Mouse (Mus musculus): ENCODE measurements at regions not wholly inside any gene's neighbourhood (a gene's known extent, or its start where the extent isn't known, plus 50 kb on each side); places are given as distances from the start of the nearest gene placed in this dataset.

- WGBS = 50% methylated on average over 2 of the region's 2 CpGs
- no peak overlapping the region for H3K4me2 ChIP-seq (replicated peaks; ENCODE audit: low read depth, low read length)
- no peaks in the 10 kb centered on the region for H3K27me3 ChIP-seq (ENCODE audit: control insufficient read depth, insufficient read depth, low read length)
Observed at GRCm38 (mm10) chr13:83159969-83160368, 343.9 kb upstream of the Mef2c start.

GRCm38 (mm10) chr13:83162761-83163160 lies 341.1 kb upstream of the Mef2c start:
- no peak overlapping the region for H3K27ac ChIP-seq (ENCODE audit: low read length)
- no peaks in the 10 kb centered on the region for H3K36me3 ChIP-seq (ENCODE audit: control insufficient read depth, insufficient read depth, low read length)
- H3K4me3 ChIP-seq (ENCODE audit: low read depth, low read length) = no peak overlapping the region
- 78% methylated on average over 4 of the region's 4 CpGs for WGBS
- no peak overlapping the region for H3K4me2 ChIP-seq (replicated peaks; ENCODE audit: low read depth, low read length)
- H3K4me1 ChIP-seq (ENCODE audit: control insufficient read depth, insufficient read depth, low read length) = no peaks in the 10 kb centered on the region
- no peak overlapping the region for H3K9ac ChIP-seq (replicated peaks; ENCODE audit: low read depth, low read length)
- no peaks in the 10 kb centered on the region for H3K9me3 ChIP-seq (ENCODE audit: control insufficient read depth, low read depth, low read length)
- no peaks in the 10 kb centered on the region for H3K27me3 ChIP-seq (ENCODE audit: control insufficient read depth, insufficient read depth, low read length)
- ATAC-seq (ENCODE audit: insufficient number of reproducible peaks, insufficient read depth, low FRiP score, low read depth) = no peak

More at GRCm38 (mm10) chr13:83159969-83160368, 343.9 kb upstream of the Mef2c start:
- Histone ChIP-seq H3K27ac (ENCODE audit: low read length) (no peak overlapping the region), H3K4me3 (ENCODE audit: low read depth, low read length) (no peak overlapping the region), H3K9ac (replicated peaks; ENCODE audit: low read depth, low read length) (no peak overlapping the region), H3K9me3 (ENCODE audit: control insufficient read depth, low read depth, low read length) (no peaks in the 10 kb centered on the region), H3K36me3 (ENCODE audit: control insufficient read depth, insufficient read depth, low read length) (no peaks in the 10 kb centered on the region), H3K4me1 (ENCODE audit: control insufficient read depth, insufficient read depth, low read length) (no peaks in the 10 kb centered on the region)
- ATAC-seq (ENCODE audit: insufficient number of reproducible peaks, insufficient read depth, low FRiP score, low read depth) = no peak

GRCm38 (mm10) chr13:83175086-83175485 lies 328.7 kb upstream of the Mef2c start:
- H3K9me3 ChIP-seq (ENCODE audit: control insufficient read depth, low read depth, low read length) = no peaks in the 10 kb centered on the region
- no peak overlapping the region for H3K4me2 ChIP-seq (replicated peaks; ENCODE audit: low read depth, low read length)
- ATAC-seq (ENCODE audit: insufficient number of reproducible peaks, insufficient read depth, low FRiP score, low read depth) = no peak
- no peaks in the 10 kb centered on the region for H3K4me1 ChIP-seq (ENCODE audit: control insufficient read depth, insufficient read depth, low read length)
- no peaks in the 10 kb centered on the region for H3K36me3 ChIP-seq (ENCODE audit: control insufficient read depth, insufficient read depth, low read length)
- H3K9ac ChIP-seq (replicated peaks; ENCODE audit: low read depth, low read length) = no peak overlapping the region
- H3K27me3 ChIP-seq (ENCODE audit: control insufficient read depth, insufficient read depth, low read length) = no peaks in the 10 kb centered on the region
- 78% methylated on average over 2 of the region's 2 CpGs for WGBS
- no peak overlapping the region for H3K27ac ChIP-seq (ENCODE audit: low read length)
- no peak overlapping the region for H3K4me3 ChIP-seq (ENCODE audit: low read depth, low read length)

- Histone ChIP-seq H3K9me3 (ENCODE audit: control insufficient read depth, low read depth, low read length) (no peaks in the 10 kb centered on the region), H3K27ac (ENCODE audit: low read length) (no peak overlapping the region), H3K4me1 (ENCODE audit: control insufficient read depth, insufficient read depth, low read length) (no peaks in the 10 kb centered on the region), H3K4me2 (replicated peaks; ENCODE audit: low read depth, low read length) (no peak overlapping the region), H3K27me3 (ENCODE audit: control insufficient read depth, insufficient read depth, low read length) (no peaks in the 10 kb centered on the region), H3K9ac (replicated peaks; ENCODE audit: low read depth, low read length) (no peak overlapping the region), H3K4me3 (ENCODE audit: low read depth, low read length) (no peak overlapping the region), H3K36me3 (ENCODE audit: control insufficient read depth, insufficient read depth, low read length) (no peaks in the 10 kb centered on the region)
- ATAC-seq (ENCODE audit: insufficient number of reproducible peaks, insufficient read depth, low FRiP score, low read depth) = no peak
- 70% methylated on average over 3 of the region's 3 CpGs for WGBS
Observed at GRCm38 (mm10) chr13:83201931-83202671, 301.7 kb upstream of the Mef2c start.

- 68% methylated on average over 1 of the region's 1 CpGs for WGBS
- Histone ChIP-seq H3K27ac (ENCODE audit: low read length) (no peak overlapping the region), H3K27me3 (ENCODE audit: control insufficient read depth, insufficient read depth, low read length) (no peaks in the 10 kb centered on the region), H3K4me1 (ENCODE audit: control insufficient read depth, insufficient read depth, low read length) (no peaks in the 10 kb centered on the region), H3K4me2 (replicated peaks; ENCODE audit: low read depth, low read length) (no peak overlapping the region), H3K36me3 (ENCODE audit: control insufficient read depth, insufficient read depth, low read length) (no peaks in the 10 kb centered on the region), H3K4me3 (ENCODE audit: low read depth, low read length) (no peak overlapping the region), H3K9me3 (ENCODE audit: control insufficient read depth, low read depth, low read length) (no peaks in the 10 kb centered on the region), H3K9ac (replicated peaks; ENCODE audit: low read depth, low read length) (no peak overlapping the region)
- no peak for ATAC-seq (ENCODE audit: insufficient number of reproducible peaks, insufficient read depth, low FRiP score, low read depth)
Observed at GRCm38 (mm10) chr13:83206622-83207021, 297.2 kb upstream of the Mef2c start.

- no peaks in the 10 kb centered on the region for H3K36me3 ChIP-seq (ENCODE audit: control insufficient read depth, insufficient read depth, low read length)
- no peak for ATAC-seq (ENCODE audit: insufficient number of reproducible peaks, insufficient read depth, low FRiP score, low read depth)
- no peak overlapping the region for H3K27ac ChIP-seq (ENCODE audit: low read length)
- H3K4me3 ChIP-seq (ENCODE audit: low read depth, low read length) = no peak overlapping the region
- H3K4me2 ChIP-seq (replicated peaks; ENCODE audit: low read depth, low read length) = no peak overlapping the region
- no peaks in the 10 kb centered on the region for H3K9me3 ChIP-seq (ENCODE audit: control insufficient read depth, low read depth, low read length)
- 91% methylated on average over 4 of the region's 4 CpGs for WGBS
- H3K27me3 ChIP-seq (ENCODE audit: control insufficient read depth, insufficient read depth, low read length) = no peaks in the 10 kb centered on the region
- no peak overlapping the region for H3K9ac ChIP-seq (replicated peaks; ENCODE audit: low read depth, low read length)
- no peaks in the 10 kb centered on the region for H3K4me1 ChIP-seq (ENCODE audit: control insufficient read depth, insufficient read depth, low read length)
Observed at GRCm38 (mm10) chr13:83207513-83207912, 296.3 kb upstream of the Mef2c start.

- WGBS = 77% methylated on average over 5 of the region's 5 CpGs
- Histone ChIP-seq H3K4me1 (ENCODE audit: control insufficient read depth, insufficient read depth, low read length) (no peaks in the 10 kb centered on the region), H3K4me3 (ENCODE audit: low read depth, low read length) (no peak overlapping the region), H3K4me2 (replicated peaks; ENCODE audit: low read depth, low read length) (no peak overlapping the region), H3K27ac (ENCODE audit: low read length) (no peak overlapping the region), H3K9me3 (ENCODE audit: control insufficient read depth, low read depth, low read length) (no peaks in the 10 kb centered on the region), H3K9ac (replicated peaks; ENCODE audit: low read depth, low read length) (no peak overlapping the region), H3K36me3 (ENCODE audit: control insufficient read depth, insufficient read depth, low read length) (no peaks in the 10 kb centered on the region), H3K27me3 (ENCODE audit: control insufficient read depth, insufficient read depth, low read length) (no peaks in the 10 kb centered on the region)
- no peak for ATAC-seq (ENCODE audit: insufficient number of reproducible peaks, insufficient read depth, low FRiP score, low read depth)
Observed at GRCm38 (mm10) chr13:83208111-83208510, 295.7 kb upstream of the Mef2c start.

GRCm38 (mm10) chr13:83214811-83215210 lies 289.0 kb upstream of the Mef2c start:
- H3K4me3 ChIP-seq (ENCODE audit: low read depth, low read length) = no peak overlapping the region
- H3K27ac ChIP-seq (ENCODE audit: low read length) = no peak overlapping the region
- H3K9me3 ChIP-seq (ENCODE audit: control insufficient read depth, low read depth, low read length) = no peaks in the 10 kb centered on the region
- no peak overlapping the region for H3K4me2 ChIP-seq (replicated peaks; ENCODE audit: low read depth, low read length)
- no peaks in the 10 kb centered on the region for H3K4me1 ChIP-seq (ENCODE audit: control insufficient read depth, insufficient read depth, low read length)
- ATAC-seq (ENCODE audit: insufficient number of reproducible peaks, insufficient read depth, low FRiP score, low read depth) = no peak
- H3K9ac ChIP-seq (replicated peaks; ENCODE audit: low read depth, low read length) = no peak overlapping the region
- no peaks in the 10 kb centered on the region for H3K27me3 ChIP-seq (ENCODE audit: control insufficient read depth, insufficient read depth, low read length)
- H3K36me3 ChIP-seq (ENCODE audit: control insufficient read depth, insufficient read depth, low read length) = no peaks in the 10 kb centered on the region

- Histone ChIP-seq H3K9ac (replicated peaks; ENCODE audit: low read depth, low read length) (no peak overlapping the region), H3K36me3 (ENCODE audit: control insufficient read depth, insufficient read depth, low read length) (no peaks in the 10 kb centered on the region), H3K27ac (ENCODE audit: low read length) (no peak overlapping the region), H3K4me2 (replicated peaks; ENCODE audit: low read depth, low read length) (no peak overlapping the region), H3K4me3 (ENCODE audit: low read depth, low read length) (no peak overlapping the region), H3K9me3 (ENCODE audit: control insufficient read depth, low read depth, low read length) (no peaks in the 10 kb centered on the region), H3K4me1 (ENCODE audit: control insufficient read depth, insufficient read depth, low read length) (no peaks in the 10 kb centered on the region), H3K27me3 (ENCODE audit: control insufficient read depth, insufficient read depth, low read length) (no peaks in the 10 kb centered on the region)
- no peak for ATAC-seq (ENCODE audit: insufficient number of reproducible peaks, insufficient read depth, low FRiP score, low read depth)
- 84% methylated on average over 3 of the region's 3 CpGs for WGBS
Observed at GRCm38 (mm10) chr13:83216454-83216853, 287.4 kb upstream of the Mef2c start.
